Mouse (Mus musculus) heart, embryonic 16.5 days (tissue): ENCODE measurements around the gene Plppr1. TPM values are rescaled to one million over a fixed set of nuclear protein-coding genes. Genes with fewer than 3 reads are reported as not detected.
"Not testable (repeated sequence)": the region's sequence is repeated elsewhere in the genome, so short reads cannot be mapped to it uniquely, and the experiment has no call there.

Experiments
- ATAC-seq: fragments of 200-750 bp; cut with Nextera tagmentation; replicated peaks from 2 replicates; pipeline ENCODE4 v1.8.0; 2017; ENCODE audit warnings: moderate number of reproducible peaks; ENCODE audit not compliant: insufficient read depth, low FRiP score; ENCODE audit errors: extremely low read depth
- H3K27ac ChIP-seq: fragments of 300-500 bp; sonication (generic); 2 replicates; pipeline ENCODE4 v1.5.1; 2014; ENCODE audit warnings: mild to moderate bottlenecking, low read length, control low read depth, moderate library complexity
- H3K27me3 ChIP-seq: fragments of 300-500 bp; sonication (generic); 2 replicates; pipeline ENCODE4 v1.6.1; 2014; ENCODE audit warnings: low read length, mixed read lengths; ENCODE audit not compliant: control insufficient read depth, insufficient read depth
- H3K36me3 ChIP-seq: fragments of 300-500 bp; sonication (generic); 2 replicates; pipeline ENCODE4 v1.6.1; 2014; ENCODE audit not compliant: control insufficient read depth, insufficient read depth
- H3K4me1 ChIP-seq: fragments of 300-500 bp; sonication (generic); 2 replicates; pipeline ENCODE4 v1.6.1; 2014; ENCODE audit warnings: low read length, mixed read lengths; ENCODE audit not compliant: control insufficient read depth, insufficient read depth
- H3K4me2 ChIP-seq: fragments of 300-500 bp; sonication (generic); 2 replicates; pipeline ENCODE4 v1.6.1; 2014; ENCODE audit warnings: low read depth, mild to moderate bottlenecking, control low read depth, low read length
- H3K4me3 ChIP-seq: fragments of 300-500 bp; sonication (generic); 2 replicates; pipeline ENCODE4 v1.5.1; 2014; ENCODE audit warnings: mild to moderate bottlenecking, control low read depth, low read length
- H3K9ac ChIP-seq: fragments of 300-500 bp; sonication (generic); 2 replicates; pipeline ENCODE4 v1.6.1; 2014; ENCODE audit warnings: low read length, control low read depth
- H3K9me3 ChIP-seq: fragments of 300-500 bp; sonication (generic); replicated peaks from 2 replicates; pipeline ENCODE4 v1.6.1; 2016; ENCODE audit warnings: low read length; ENCODE audit not compliant: control insufficient read depth
- WGBS: fragments of 180-500 bp; shearing (Covaris S2); extraction: QIAGEN DNeasy Blood & Tissue Kit; methylation state at CpG from one replicate; pipeline ENCODE4 v1.1.7; 2014; 5-methylcytosine and 5-hydroxymethylcytosine counted together
- polyA plus RNA-seq: library from polyadenylated mRNA; unstranded; fragments of >200 nt; fragmentation: Nextera tagmentation; extraction: Ambion mirVana; gene quantifications from 2 replicates; pipeline ENCODE4 v1.2.1, GENCODE M21; 2015

Gene Plppr1
- polyA plus RNA-seq, 1 experiment from 2014 or later: 5.4 TPM

DNA sequence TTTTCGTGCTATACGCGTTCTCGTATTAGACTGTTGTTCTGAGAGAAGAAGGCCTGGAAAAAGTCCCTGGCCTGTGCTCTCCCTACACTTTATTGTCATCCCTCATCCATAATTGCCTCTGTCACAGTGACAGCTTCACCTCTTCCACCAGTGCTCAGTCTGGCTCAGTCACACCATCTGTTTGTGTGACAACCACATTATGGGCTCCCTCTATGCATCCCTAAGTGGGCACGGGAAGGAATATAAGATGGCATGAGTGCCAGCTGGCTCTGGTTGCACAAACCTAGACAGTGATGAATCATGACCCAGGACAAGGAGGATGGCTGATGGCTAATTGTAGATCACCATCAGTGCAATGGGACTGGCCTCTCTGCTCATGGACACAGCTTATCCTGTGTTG is 219.4 kb downstream of the Plppr1 start:
- H3K27ac ChIP-seq: no peak overlapping the region
- H3K9ac ChIP-seq: no peak overlapping the region
- no peaks in the 10 kb centered on the region for H3K4me1 ChIP-seq
- ATAC-seq: no peak
- no peak overlapping the region for H3K4me2 ChIP-seq
- 85% methylated on average over 5 of the region's 5 CpGs for WGBS
- no peaks in the 10 kb centered on the region for H3K9me3 ChIP-seq
- H3K36me3 ChIP-seq: no peaks in the 10 kb centered on the region
- H3K27me3 ChIP-seq: no peaks in the 10 kb centered on the region
- H3K4me3 ChIP-seq: no peak overlapping the region

DNA sequence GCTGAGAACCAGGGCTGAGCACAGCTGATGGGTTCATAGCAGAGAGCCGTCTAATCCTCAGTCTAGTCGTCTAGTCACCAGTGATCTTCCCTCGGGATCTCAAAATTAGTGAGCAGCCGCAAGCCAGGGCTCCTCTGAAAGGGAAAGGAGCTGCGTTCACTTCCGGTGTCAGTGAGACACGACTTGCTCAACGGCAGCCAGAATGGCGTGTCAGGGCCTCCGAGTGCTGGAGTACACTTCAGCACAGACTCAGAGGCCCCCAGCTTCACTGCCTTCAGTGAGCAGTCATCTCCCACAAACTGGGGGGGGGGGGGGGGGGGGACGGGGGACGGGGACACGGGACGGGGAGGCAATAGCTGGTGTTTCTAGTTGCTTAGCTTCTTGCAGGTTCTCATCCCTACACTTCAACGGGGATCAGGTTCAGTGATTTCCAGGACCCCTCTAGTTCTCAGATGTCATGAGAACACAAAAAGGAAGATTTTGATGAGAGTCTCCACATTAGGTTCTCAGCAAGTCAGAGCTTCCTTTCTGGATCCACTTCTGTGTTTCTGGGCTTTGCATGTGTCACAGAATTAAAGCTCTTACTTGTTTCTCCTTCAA is 225.7 kb downstream of the Plppr1 start:
- Histone ChIP-seq H3K27ac (no peak overlapping the region), H3K4me2 (no peak overlapping the region), H3K4me3 (no peak overlapping the region), H3K27me3 (no peaks in the 10 kb centered on the region), H3K9me3 (no peaks in the 10 kb centered on the region), H3K4me1 (no peaks in the 10 kb centered on the region), H3K36me3 (no peaks in the 10 kb centered on the region), H3K9ac (no peak overlapping the region)
- 81% methylated on average over 15 of the region's 15 CpGs for WGBS
- ATAC-seq: no peak

DNA sequence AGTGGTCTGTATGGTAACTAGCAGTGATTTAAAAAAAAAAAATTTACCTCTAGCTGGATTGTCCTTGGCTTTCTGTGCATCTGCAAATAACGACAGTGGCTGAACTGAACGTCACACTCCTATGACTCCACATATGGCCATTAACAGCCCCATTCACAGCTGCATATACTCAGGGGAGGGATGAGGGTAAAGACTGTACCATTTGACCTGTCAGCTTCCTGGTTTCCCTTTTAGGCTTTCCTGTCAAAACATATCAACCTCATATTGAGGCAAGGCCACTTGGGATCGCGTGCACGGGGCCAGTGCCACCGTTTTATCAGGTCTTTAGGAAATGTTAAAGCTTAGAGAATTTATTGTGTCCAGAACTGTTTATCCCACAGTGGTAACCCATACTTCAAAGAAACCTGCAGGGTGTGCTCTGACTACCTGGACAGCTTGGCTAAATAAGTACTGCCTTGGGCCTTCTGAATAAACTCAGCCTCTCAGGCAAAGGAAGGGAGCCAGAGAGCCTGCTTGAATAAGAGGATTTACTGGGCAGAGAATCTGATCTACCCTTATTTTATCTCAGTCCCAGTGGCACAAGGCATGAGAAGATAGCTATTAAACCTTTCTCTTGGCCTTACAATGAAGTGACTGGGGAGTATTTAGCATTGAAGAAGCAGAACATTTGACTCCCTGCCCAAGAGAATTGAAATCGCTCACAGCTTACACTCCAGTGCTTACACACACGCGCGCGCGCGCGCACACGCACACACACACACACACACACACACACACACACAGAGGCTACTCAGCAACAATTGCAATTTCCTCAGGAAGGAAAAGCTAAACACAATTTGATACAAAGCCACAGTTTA is 226.5 kb downstream of the Plppr1 start:
- Histone ChIP-seq H3K9ac (no peak overlapping the region), H3K36me3 (no peaks in the 10 kb centered on the region), H3K27me3 (no peaks in the 10 kb centered on the region), H3K9me3 (no peaks in the 10 kb centered on the region), H3K4me3 (no peak overlapping the region), H3K27ac (no peak overlapping the region; the same call in 1 of the 2 replicates), H3K4me1 (no peaks in the 10 kb centered on the region), H3K4me2 (no peak overlapping the region)
- 72% methylated on average over 15 of the region's 15 CpGs for WGBS
- ATAC-seq: no peak

DNA sequence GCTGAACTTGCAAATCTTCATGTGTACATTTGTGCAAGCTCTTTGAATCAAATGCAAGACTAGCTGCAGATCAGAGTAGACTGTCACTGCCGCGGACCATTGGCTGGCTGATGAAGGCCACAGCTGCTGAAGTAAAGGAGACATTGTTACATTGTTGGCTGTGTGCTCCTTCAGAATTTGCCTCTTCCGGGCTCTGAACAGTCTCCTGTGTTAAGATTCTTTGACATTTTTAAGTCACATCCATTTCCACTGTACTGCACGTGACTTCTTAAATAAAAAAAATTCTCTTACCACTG is 227.1 kb downstream of the Plppr1 start:
- H3K4me2 ChIP-seq: no peak overlapping the region
- H3K4me1 ChIP-seq: no peaks in the 10 kb centered on the region
- ATAC-seq: no peak
- no peak overlapping the region for H3K9ac ChIP-seq
- H3K4me3 ChIP-seq: no peak overlapping the region
- no peaks in the 10 kb centered on the region for H3K9me3 ChIP-seq
- H3K27me3 ChIP-seq: no peaks in the 10 kb centered on the region
- no peaks in the 10 kb centered on the region for H3K36me3 ChIP-seq
- WGBS: 68% methylated on average over 4 of the region's 4 CpGs
- H3K27ac ChIP-seq: no peak overlapping the region; the same call in 1 of the 2 replicates

GRCm38 (mm10) chr4:49296434-49296833 is 237.4 kb downstream of the Plppr1 start:
- ATAC-seq: no peak
- H3K27me3 ChIP-seq: no peaks in the 10 kb centered on the region
- H3K9me3 ChIP-seq: no peaks in the 10 kb centered on the region
- no peak overlapping the region for H3K4me2 ChIP-seq
- H3K4me1 ChIP-seq: no peaks in the 10 kb centered on the region
- no peak overlapping the region for H3K4me3 ChIP-seq
- no peak overlapping the region for H3K27ac ChIP-seq
- 56% methylated on average over 1 of the region's 1 CpGs for WGBS
- no peaks in the 10 kb centered on the region for H3K36me3 ChIP-seq
- no peak overlapping the region for H3K9ac ChIP-seq

GRCm38 (mm10) chr4:49299576-49299975 is 240.5 kb downstream of the Plppr1 start:
- no peak overlapping the region for H3K9ac ChIP-seq
- no peaks in the 10 kb centered on the region for H3K4me1 ChIP-seq
- ATAC-seq: no peak
- no peak overlapping the region for H3K27ac ChIP-seq
- no peaks in the 10 kb centered on the region for H3K27me3 ChIP-seq
- no peak overlapping the region for H3K4me3 ChIP-seq
- H3K9me3 ChIP-seq: no peaks in the 10 kb centered on the region
- H3K36me3 ChIP-seq: no peaks in the 10 kb centered on the region
- 25% methylated on average over 1 of the region's 1 CpGs for WGBS
- no peak overlapping the region for H3K4me2 ChIP-seq

- H3K4me1 ChIP-seq: no peaks in the 10 kb centered on the region
- ATAC-seq: no peak
- no peaks in the 10 kb centered on the region for H3K36me3 ChIP-seq
- H3K9ac ChIP-seq: no peak overlapping the region
- no peak overlapping the region for H3K27ac ChIP-seq
- H3K4me3 ChIP-seq: no peak overlapping the region
- no peaks in the 10 kb centered on the region for H3K9me3 ChIP-seq
- WGBS: 53% methylated on average over 6 of the region's 6 CpGs
- no peak overlapping the region for H3K4me2 ChIP-seq
- no peaks in the 10 kb centered on the region for H3K27me3 ChIP-seq
Observed at GRCm38 (mm10) chr4:49321903-49322635, 263.0 kb downstream of the Plppr1 start.

- H3K9me3 ChIP-seq, H3K9ac ChIP-seq, H3K4me3 ChIP-seq, H3K36me3 ChIP-seq, H3K4me1 ChIP-seq, H3K27ac ChIP-seq, H3K4me2 ChIP-seq, H3K27me3 ChIP-seq, ATAC-seq: not testable (repeated sequence)
- WGBS: 78% methylated on average over 3 of the region's 4 CpGs
Observed at GRCm38 (mm10) chr4:49337949-49338348, 278.9 kb downstream of the Plppr1 start.

DNA sequence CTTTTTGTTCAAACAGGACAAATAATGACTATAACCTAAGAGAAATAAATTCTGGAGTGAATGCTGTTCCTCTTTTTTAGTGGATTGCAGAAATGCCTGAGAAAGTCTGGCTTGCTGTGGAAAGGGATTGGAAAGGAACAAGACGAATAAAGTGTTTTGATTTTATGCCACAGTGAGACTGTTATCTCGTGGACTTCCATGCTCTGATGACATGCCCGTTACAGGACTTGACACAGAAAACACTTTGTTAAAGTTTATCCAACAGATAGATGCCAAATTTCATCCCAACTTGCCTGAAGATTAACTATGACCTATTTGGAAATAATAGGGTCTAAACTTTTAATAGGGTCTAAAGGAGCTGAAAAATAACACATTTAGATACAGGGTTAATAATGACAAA is 281.0 kb downstream of the Plppr1 start:
- H3K9me3 ChIP-seq, H3K4me2 ChIP-seq, H3K27me3 ChIP-seq, H3K4me1 ChIP-seq, ATAC-seq, H3K27ac ChIP-seq, H3K36me3 ChIP-seq, H3K4me3 ChIP-seq, H3K9ac ChIP-seq: not testable (repeated sequence)
- 45% methylated on average over 3 of the region's 3 CpGs for WGBS
